ENCODE assay signal across 12 mouse cellular contexts in the genomic region with DNA sequence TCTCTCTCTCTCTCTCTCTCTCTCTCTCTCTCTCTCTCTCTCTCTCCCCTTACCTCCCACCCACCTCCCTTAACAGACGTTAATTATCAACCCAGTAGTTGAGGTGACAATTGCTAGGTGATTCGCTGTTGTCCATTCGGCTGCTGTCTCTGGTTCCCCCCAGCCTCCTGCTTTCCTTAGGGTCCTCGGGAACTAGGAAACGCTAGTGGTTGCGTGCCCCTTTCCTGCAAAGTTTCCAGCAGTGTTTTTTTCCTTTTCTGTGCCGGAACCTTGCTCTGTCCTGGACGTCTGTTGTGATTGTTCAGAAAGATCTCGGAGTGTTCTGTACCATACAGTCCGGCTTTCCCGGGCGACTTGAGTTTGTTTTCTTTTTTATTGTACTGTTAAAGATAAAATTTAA. TPM values are rescaled to one million over a fixed set of nuclear protein-coding genes. Genes with fewer than 3 reads are reported as not detected.
DNase-seq lines count a peak whose midpoint lies in the region; ATAC-seq and TF ChIP-seq lines count a peak whose summit lies in the region.
"Had no signal": no experiment of that assay in that cellular context is flagged by ENCODE, and none has a peak within 500 bp of the region (broad histone marks: within the 10 kb centered on the region; RNA-seq: fewer than 3 reads in every experiment).

No protein-coding gene starts in this region.

- peaks cover 6% of the 10 kb centered on the region for H3K4me1 ChIP-seq in heart, embryonic 16.5 days (ENCODE audit: control insufficient read depth, insufficient read depth, low read length)
- no peaks in the 10 kb centered on the region for H3K4me1 ChIP-seq in heart, adult 2 months (ENCODE audit: control insufficient read depth, insufficient read depth, low read length)
- peaks cover 33% of the 10 kb centered on the region for H3K4me1 ChIP-seq in megakaryocyte, embryonic 14.5 days
- peaks cover 48% of the 10 kb centered on the region for H3K4me1 ChIP-seq in limb, embryonic 10.5 days
- H3K4me1 ChIP-seq in stomach, postnatal 0 days (replicated peaks; ENCODE audit: control insufficient read depth, insufficient read depth), result no peaks in the 10 kb centered on the region

- no peak overlapping the region for H3K27ac ChIP-seq in heart, embryonic 16.5 days (ENCODE audit: low read length)
- no peak overlapping the region for H3K27ac ChIP-seq in heart, adult 2 months
- no peak overlapping the region for H3K27ac ChIP-seq in limb, embryonic 10.5 days
- H3K27ac ChIP-seq in stomach, postnatal 0 days (replicated peaks), result no peak overlapping the region

- H3K36me3 ChIP-seq in heart, embryonic 16.5 days (ENCODE audit: control insufficient read depth, insufficient read depth), result no peaks in the 10 kb centered on the region
- no peaks in the 10 kb centered on the region for H3K36me3 ChIP-seq in heart, adult 2 months (ENCODE audit: control insufficient read depth, insufficient read depth, low read length)
- no peaks in the 10 kb centered on the region for H3K36me3 ChIP-seq in megakaryocyte, embryonic 14.5 days (replicated peaks; ENCODE audit: low read length)
- H3K36me3 ChIP-seq in limb, embryonic 10.5 days, result no peaks in the 10 kb centered on the region
- no peaks in the 10 kb centered on the region for H3K36me3 ChIP-seq in stomach, postnatal 0 days (ENCODE audit: control insufficient read depth, insufficient read depth, low read length)

- WGBS in heart, embryonic 16.5 days, result 4% methylated on average over 12 of the region's 12 CpGs
- WGBS in heart, adult 2 months, result 4% methylated on average over 12 of the region's 12 CpGs
- WGBS in limb, embryonic 10.5 days, result 1% methylated on average over 12 of the region's 12 CpGs
- WGBS in stomach, postnatal 0 days, result 7% methylated on average over 12 of the region's 12 CpGs

- H3K9ac ChIP-seq in heart, embryonic 16.5 days (ENCODE audit: low read length), result no peak overlapping the region
- H3K9ac ChIP-seq in heart, adult 2 months (ENCODE audit: low read depth, low read length), result no peak overlapping the region
- H3K9ac ChIP-seq in stomach, postnatal 0 days (ENCODE audit: low read length), result no peak overlapping the region

- peaks cover 81% of the 10 kb centered on the region for H3K27me3 ChIP-seq in heart, embryonic 16.5 days (ENCODE audit: control insufficient read depth, insufficient read depth, low read length)
- H3K27me3 ChIP-seq in heart, adult 2 months (ENCODE audit: control insufficient read depth, insufficient read depth, low read length), result peaks cover 34% of the 10 kb centered on the region
- H3K27me3 ChIP-seq in megakaryocyte, embryonic 14.5 days (replicated peaks), result peaks cover 86% of the 10 kb centered on the region
- H3K27me3 ChIP-seq in limb, embryonic 10.5 days (ENCODE audit: low read depth, poor library complexity, severe bottlenecking), result peaks cover 100% of the 10 kb centered on the region
- peaks cover 35% of the 10 kb centered on the region; the same call in 1 of the 2 replicates for H3K27me3 ChIP-seq in stomach, postnatal 0 days (ENCODE audit: control insufficient read depth, insufficient read depth, low read length)
- H3K27me3 ChIP-seq: CH12.LX had no signal

- no peak for TF ChIP-seq EP300 in heart, adult 2 months (IDR thresholded peaks at IDR 0.05; ENCODE audit: insufficient read depth, low read depth, low read length)
- no peak for TF ChIP-seq EP300 in stomach, postnatal 0 days (optimal IDR thresholded peaks at IDR 0.05)

- no peak for ATAC-seq in heart, embryonic 16.5 days (replicated peaks; ENCODE audit: extremely low read depth, insufficient read depth, low FRiP score)
- ATAC-seq in megakaryocyte, adult 5-6 weeks (ENCODE audit: poor library complexity, severe bottlenecking), result no peak
- no peak for ATAC-seq in stomach, postnatal 0 days (ENCODE audit: low FRiP score, low TSS enrichment)
- ATAC-seq in inflammation-experienced regulatory T-cells, adult 6 months, result no peak

- peak overlapping the region; percentile 37 for H3K4me3 ChIP-seq in heart, embryonic 16.5 days (ENCODE audit: low read length)
- no peak overlapping the region for H3K4me3 ChIP-seq in heart, adult 2 months
- H3K4me3 ChIP-seq in megakaryocyte, embryonic 14.5 days (replicated peaks), result peak overlapping the region; percentile 3
- H3K4me3 ChIP-seq in limb, embryonic 10.5 days, result peak overlapping the region; percentile 51
- peak overlapping the region; percentile 6 for H3K4me3 ChIP-seq in stomach, postnatal 0 days (ENCODE audit: low read depth, low read length)

- no peak for TF ChIP-seq POLR2A in heart, adult 2 months (IDR thresholded peaks at IDR 0.05; ENCODE audit: insufficient read depth, low read depth, low read length)

- no peak overlapping the region for H3K4me2 ChIP-seq in heart, embryonic 16.5 days (ENCODE audit: low read depth, low read length)
- H3K4me2 ChIP-seq in stomach, postnatal 0 days (replicated peaks; ENCODE audit: low read depth), result peak overlapping the region; percentile 56

- no peak for DNase-seq in heart, adult 2 months
- no peak for DNase-seq in limb, embryonic 10.5 days (ENCODE audit: low spot score)
- DNase-seq in stomach, postnatal 0 days (ENCODE audit: low spot score), result no peak
- DNase-seq: cerebellum, postnatal 36 days; thymus, adult 2 months had no signal

- no peaks in the 10 kb centered on the region for H3K79me2 ChIP-seq in heart, adult 2 months (replicated peaks; ENCODE audit: control insufficient read depth, insufficient read depth, low read length)

- H3K9me3 ChIP-seq in heart, embryonic 16.5 days (replicated peaks; ENCODE audit: control insufficient read depth, low read length), result no peaks in the 10 kb centered on the region
- H3K9me3 ChIP-seq in megakaryocyte, embryonic 14.5 days, result peaks cover 37% of the 10 kb centered on the region
- H3K9me3 ChIP-seq in limb, embryonic 10.5 days (replicated peaks), result no peaks in the 10 kb centered on the region
- no peaks in the 10 kb centered on the region for H3K9me3 ChIP-seq in stomach, postnatal 0 days (ENCODE audit: control insufficient read depth, low read length)

- no peak for TF ChIP-seq CTCF in heart, adult 2 months (IDR thresholded peaks at IDR 0.05)
- no peak for TF ChIP-seq CTCF in stomach, postnatal 0 days (IDR thresholded peaks at IDR 0.05; ENCODE audit: low read depth)

- intact Hi-C loops in heart, adult 2 months (cut with DNase I), result no loop called here

RNA-seq across cellular contexts. Expression of a gene that starts 6.2 kb away (rescaled TPM):
- 1.6 and 2.4 TPM in 2 replicates for polyA plus RNA-seq in heart, embryonic 16.5 days (2015; fragmentation: Nextera tagmentation; extraction: Ambion mirVana)
- total RNA-seq in heart, adult 2 months (2021), result under 1 TPM in 1 of 2 experiments, not detected in 1; 0.26 TPM
- 0.20 and 0.47 TPM in 2 replicates for polyA plus RNA-seq in heart, adult 2 months (2012; rRNA removed)
- polyA plus RNA-seq in megakaryocyte, embryonic 14.5 days (2012; ENCODE audit: insufficient read depth, low replicate concordance), result not detected in 2 replicates
- total RNA-seq in megakaryocyte, adult 5-6 weeks (2015), result not detected in 2 replicates
- not detected in 2 replicates for total RNA-seq in megakaryocyte, adult 5-6 weeks (2017)
- 0.50 and 2.2 TPM in 2 replicates for polyA plus RNA-seq in limb, embryonic 10.5 days (2016; fragmentation: Nextera tagmentation; extraction: Ambion mirVana)
- 1.0 and 1.3 TPM in 2 replicates for polyA plus RNA-seq in stomach, postnatal 0 days (2015; fragmentation: Nextera tagmentation; extraction: Ambion mirVana)
- under 1 TPM in 1 of 3 experiments, not detected in 2; 0.25 TPM for polyA plus RNA-seq in inflammation-experienced regulatory T-cells, adult 6 months (2017; shearing (Covaris generic))
- total RNA-seq: CH12.LX; hematopoietic stem cell, adult 5-6 weeks; layer of hippocampus, adult 8-10 months had no signal
